In genomic region chr11:24131818-24132217, GRCm38 (mm10) we compare ENCODE assay signal across 18 mouse cellular contexts. TPM values are rescaled to one million over a fixed set of nuclear protein-coding genes. Genes with fewer than 3 reads are reported as not detected.
A peak's percentile ranks its signal among the peaks of the same experiment; 100 is the strongest.
DNase-seq lines count a peak whose midpoint lies in the region; ATAC-seq lines count a peak whose summit lies in the region.
"Had no signal": no experiment of that assay in that cellular context is flagged by ENCODE, and none has a peak within 500 bp of the region (broad histone marks: within the 10 kb centered on the region; RNA-seq: fewer than 3 reads in every experiment).

No protein-coding gene starts in this region.

- no peak overlapping the region for H3K9ac ChIP-seq in forebrain, embryonic 16.5 days (replicated peaks; ENCODE audit: low read depth, low read length)
- H3K9ac ChIP-seq: limb, embryonic 12.5 days had no signal

- no peak overlapping the region for H3K4me2 ChIP-seq in forebrain, embryonic 16.5 days (ENCODE audit: low read length)
- H3K4me2 ChIP-seq: limb, embryonic 12.5 days had no signal

- H3K4me3 ChIP-seq in forebrain, embryonic 16.5 days (replicated peaks; ENCODE audit: low read length), result no peak overlapping the region
- H3K4me3 ChIP-seq in forebrain, embryonic 10.5 days, result no peak overlapping the region
- H3K4me3 ChIP-seq: limb, embryonic 12.5 days had no signal

- no peaks in the 10 kb centered on the region for H3K27me3 ChIP-seq in forebrain, embryonic 16.5 days (replicated peaks; ENCODE audit: control insufficient read depth, insufficient read depth, low read length)
- H3K27me3 ChIP-seq in forebrain, embryonic 10.5 days (ENCODE audit: poor library complexity, severe bottlenecking), result no peaks in the 10 kb centered on the region
- H3K27me3 ChIP-seq: limb, embryonic 12.5 days had no signal

- peaks cover 38% of the 10 kb centered on the region for H3K4me1 ChIP-seq in forebrain, embryonic 16.5 days (replicated peaks; ENCODE audit: control insufficient read depth, insufficient read depth, low read length)
- H3K4me1 ChIP-seq in forebrain, embryonic 10.5 days, result peaks cover 47% of the 10 kb centered on the region

- no peaks in the 10 kb centered on the region for H3K9me3 ChIP-seq in forebrain, embryonic 16.5 days (ENCODE audit: control insufficient read depth, low read length)
- no peaks in the 10 kb centered on the region for H3K9me3 ChIP-seq in forebrain, embryonic 10.5 days
- H3K9me3 ChIP-seq: limb, embryonic 12.5 days had no signal

- WGBS in forebrain, embryonic 16.5 days, result 94% methylated on average over 2 of the region's 2 CpGs
- 95% methylated on average over 2 of the region's 2 CpGs for WGBS in forebrain, embryonic 10.5 days

- H3K36me3 ChIP-seq in forebrain, embryonic 16.5 days (ENCODE audit: control insufficient read depth, insufficient read depth), result no peaks in the 10 kb centered on the region
- H3K36me3 ChIP-seq in forebrain, embryonic 10.5 days (replicated peaks), result peaks cover 31% of the 10 kb centered on the region

- no peak for DNase-seq in forebrain, embryonic 10.5 days (ENCODE audit: extremely low spot score, low spot score)
- DNase-seq in A20 (ENCODE audit: low read depth, low spot score), result peak; percentile 91
- no peak for DNase-seq in gastrocnemius, postnatal 25 days
- DNase-seq in gastrocnemius, postnatal 4 days (ENCODE audit: low spot score in 2 of 2), result no peak
- DNase-seq: heart, adult 11 months; kidney, postnatal 14 days; layer of hippocampus, postnatal 36 days; right cerebral cortex, postnatal 4 days had no signal

- H3K27ac ChIP-seq in forebrain, embryonic 16.5 days (ENCODE audit: low read length), result no peak overlapping the region
- no peak overlapping the region for H3K27ac ChIP-seq in forebrain, embryonic 10.5 days
- H3K27ac ChIP-seq: limb, embryonic 12.5 days had no signal

- ATAC-seq in forebrain, embryonic 16.5 days, result peak; percentile 7; the same call in 1 of the 2 replicates
- 0 out of 2 replicates have a peak, but pooled peaks have one; percentile 12 for ATAC-seq in common myeloid progenitor, adult 5-6 weeks (replicated peaks; ENCODE audit: low read depth, poor library complexity, severe bottlenecking)
- peak; percentile 80 for ATAC-seq in neutrophil, adult 5-6 weeks (ENCODE audit: extremely low read depth, insufficient number of reproducible peaks, low FRiP score, poor library complexity, severe bottlenecking)
- ATAC-seq in frontal cortex, adult (ENCODE audit: low TSS enrichment), result no peak
- ATAC-seq: midbrain, embryonic 16.5 days had no signal

RNA-seq across cellular contexts. Expression of gene Bcl11a, which starts 54.0 kb away (rescaled TPM):
- 236 and 244 TPM in 2 replicates for polyA plus RNA-seq in forebrain, embryonic 16.5 days (2015; fragmentation: Nextera tagmentation; extraction: Ambion mirVana)
- polyA plus RNA-seq in forebrain, embryonic 10.5 days (2016; fragmentation: Nextera tagmentation; extraction: Ambion mirVana), result 37.6 and 44.1 TPM in 2 replicates
- total RNA-seq in common myeloid progenitor, adult 5-6 weeks (2017), result 66.2 and 92.3 TPM in 2 replicates
- total RNA-seq in neutrophil, adult 5-6 weeks (2017), result 102 and 105 TPM in 2 replicates
- under 1 TPM in 1 of 2 experiments, not detected in 1; 0.05 TPM for total RNA-seq in gastrocnemius, postnatal 25 days (2021)
- under 1 TPM; 0.67 to 0.83 TPM for total RNA-seq in gastrocnemius, postnatal 4 days (2021)

RNA-seq across cellular contexts. Expression of gene A830031A19Rik, which starts 57.0 kb away (rescaled TPM):
- not detected in 2 replicates for polyA plus RNA-seq in forebrain, embryonic 16.5 days (2015; fragmentation: Nextera tagmentation; extraction: Ambion mirVana)
- polyA plus RNA-seq in forebrain, embryonic 10.5 days (2016; fragmentation: Nextera tagmentation; extraction: Ambion mirVana), result not detected in 2 replicates
- not detected in 2 replicates for total RNA-seq in common myeloid progenitor, adult 5-6 weeks (2017)
- not detected in 2 replicates for total RNA-seq in neutrophil, adult 5-6 weeks (2017)
- not detected for total RNA-seq in gastrocnemius, postnatal 25 days (2021)
- total RNA-seq in gastrocnemius, postnatal 4 days (2021), result not detected
- total RNA-seq: adrenal gland, adult 18-20 months; megakaryocyte progenitor cell, adult 5-6 weeks had no signal
- polyA plus RNA-seq: heart, postnatal 0 days; intestine, embryonic 14.5 days; limb, embryonic 12.5 days; midbrain, embryonic 16.5 days had no signal

Comparison
In these comparisons a context has a peak if more than half of its experiments do, and no peak if none do; other contexts are left out.
1. RNA of gene Bcl11a, which starts 54.0 kb away (total RNA-seq): 102 to 105 TPM in neutrophil, adult 5-6 weeks and 66.2 to 92.3 TPM in common myeloid progenitor, adult 5-6 weeks; 0.67 to 0.83 TPM in gastrocnemius, postnatal 4 days and 0.05 TPM in gastrocnemius, postnatal 25 days; every median in the first group is over 10 times any median in the second.